29 mouse cellular contexts compared by ENCODE assay signal in genomic region chr1:91204221-91204765, GRCm38 (mm10). TPM values are rescaled to one million over a fixed set of nuclear protein-coding genes. Genes with fewer than 3 reads are reported as not detected.
A peak's percentile ranks its signal among the peaks of the same experiment; 100 is the strongest.
DNase-seq lines count a peak whose midpoint lies in the region; ATAC-seq and TF ChIP-seq lines count a peak whose summit lies in the region.
"Had no signal": no experiment of that assay in that cellular context is flagged by ENCODE, and none has a peak within 500 bp of the region (broad histone marks: within the 10 kb centered on the region; RNA-seq: fewer than 3 reads in every experiment).

No protein-coding gene starts in this region.

- 81% methylated on average over 5 of the region's 5 CpGs for WGBS in midbrain, embryonic 10.5 days
- WGBS in midbrain, embryonic 14.5 days, result 87% methylated on average over 5 of the region's 5 CpGs

- TF ChIP-seq POLR2A in cortical plate, adult 2 months (IDR thresholded peaks at IDR 0.05; ENCODE audit: extremely low read depth, insufficient read depth, low read length), result no peak

- H3K27me3 ChIP-seq in midbrain, embryonic 10.5 days (ENCODE audit: low read depth, poor library complexity, severe bottlenecking), result no peaks in the 10 kb centered on the region
- H3K27me3 ChIP-seq in midbrain, embryonic 14.5 days (ENCODE audit: control insufficient read depth, insufficient read depth, low read length), result no peaks in the 10 kb centered on the region
- H3K27me3 ChIP-seq: CH12.LX; forebrain, embryonic 13.5 days; heart, embryonic 12.5 days; heart, embryonic 15.5 days; hindbrain, embryonic 13.5 days; Patski had no signal

- no peak overlapping the region for H3K9ac ChIP-seq in midbrain, embryonic 14.5 days (replicated peaks; ENCODE audit: low read length)
- H3K9ac ChIP-seq: forebrain, embryonic 13.5 days; heart, embryonic 12.5 days; heart, embryonic 15.5 days; hindbrain, embryonic 13.5 days had no signal

- no peak for DNase-seq in gastrocnemius, adult 2 months
- no peak for DNase-seq in gastrocnemius, postnatal 36 days
- DNase-seq in midbrain, embryonic 10.5 days (ENCODE audit: low spot score), result no peak
- no peak for DNase-seq in midbrain, embryonic 14.5 days
- no peak for DNase-seq in heart, adult 18-20 months
- no peak for DNase-seq in urinary bladder, postnatal 25 days (ENCODE audit: low spot score)
- DNase-seq: adrenal gland, postnatal 14 days; B cell, adult 2 months; cerebellum, adult 11-12 months; cerebellum, adult 8-10 months; cerebellum, postnatal 10 days; cerebellum, postnatal 36 days; gastrocnemius, postnatal 10 days; heart, adult 11 months; heart, postnatal 10 days; heart, postnatal 36 days had no signal

- TF ChIP-seq CTCF in gastrocnemius, adult 2 months (IDR thresholded peaks at IDR 0.05), result no peak
- TF ChIP-seq CTCF in cortical plate, adult 2 months (IDR thresholded peaks at IDR 0.05; ENCODE audit: extremely low read depth, insufficient read depth, low read length), result no peak

- no peaks in the 10 kb centered on the region for H3K4me1 ChIP-seq in midbrain, embryonic 10.5 days
- no peaks in the 10 kb centered on the region for H3K4me1 ChIP-seq in midbrain, embryonic 14.5 days (ENCODE audit: control insufficient read depth, insufficient read depth, low read length)
- peaks cover 35% of the 10 kb centered on the region for H3K4me1 ChIP-seq in cortical plate, adult 2 months (ENCODE audit: control insufficient read depth, insufficient read depth, low read length)

- H3K36me3 ChIP-seq in midbrain, embryonic 10.5 days, result no peaks in the 10 kb centered on the region
- H3K36me3 ChIP-seq in midbrain, embryonic 14.5 days (ENCODE audit: control insufficient read depth, insufficient read depth, low read length), result no peaks in the 10 kb centered on the region
- H3K36me3 ChIP-seq: forebrain, embryonic 10.5 days; G1E; heart, embryonic 12.5 days; heart, embryonic 15.5 days; hindbrain, embryonic 10.5 days; hindbrain, embryonic 13.5 days had no signal

- no peaks in the 10 kb centered on the region for H3K9me3 ChIP-seq in midbrain, embryonic 10.5 days (replicated peaks)
- H3K9me3 ChIP-seq in midbrain, embryonic 14.5 days (ENCODE audit: control insufficient read depth, low read length), result no peaks in the 10 kb centered on the region
- H3K9me3 ChIP-seq: forebrain, embryonic 10.5 days; forebrain, embryonic 13.5 days; G1E; heart, embryonic 12.5 days; heart, embryonic 15.5 days; hindbrain, embryonic 10.5 days; hindbrain, embryonic 13.5 days had no signal

- no peak overlapping the region for H3K4me3 ChIP-seq in gastrocnemius, adult 2 months
- no peak overlapping the region for H3K4me3 ChIP-seq in midbrain, embryonic 10.5 days
- no peak overlapping the region for H3K4me3 ChIP-seq in midbrain, embryonic 14.5 days (replicated peaks; ENCODE audit: low read depth, low read length)
- H3K4me3 ChIP-seq in cortical plate, adult 2 months (ENCODE audit: insufficient read depth, low read length), result no peak overlapping the region
- H3K4me3 ChIP-seq: forebrain, embryonic 10.5 days; forebrain, embryonic 13.5 days; heart, embryonic 12.5 days; heart, embryonic 15.5 days; hindbrain, embryonic 10.5 days; hindbrain, embryonic 13.5 days had no signal

- no peak overlapping the region for H3K4me2 ChIP-seq in midbrain, embryonic 14.5 days (ENCODE audit: low read length)
- H3K4me2 ChIP-seq: forebrain, embryonic 13.5 days; heart, embryonic 12.5 days; heart, embryonic 15.5 days; hindbrain, embryonic 13.5 days had no signal

- H3K27ac ChIP-seq in gastrocnemius, adult 2 months, result peak overlapping the region; percentile 40; the same call in 1 of the 2 replicates
- 0 out of 2 replicates have a peak overlapping the region, but pooled peaks have one; percentile 28 for H3K27ac ChIP-seq in midbrain, embryonic 10.5 days (replicated peaks)
- no peak overlapping the region for H3K27ac ChIP-seq in midbrain, embryonic 14.5 days (replicated peaks; ENCODE audit: low read depth, low read length)
- H3K27ac ChIP-seq in cortical plate, adult 2 months (ENCODE audit: insufficient read depth, low read length), result peak overlapping the region; percentile 79
- H3K27ac ChIP-seq: forebrain, embryonic 10.5 days; forebrain, embryonic 13.5 days; heart, embryonic 15.5 days; hindbrain, embryonic 10.5 days; hindbrain, embryonic 13.5 days had no signal

- intact Hi-C loops in gastrocnemius, adult 2 months (cut with DNase I), result no loop called here
- intact Hi-C loops in gastrocnemius, postnatal 36 days (cut with DNase I), result no loop called here

- no peak for ATAC-seq in midbrain, embryonic 14.5 days (ENCODE audit: low FRiP score, low TSS enrichment)
- ATAC-seq: forebrain, embryonic 13.5 days; forebrain, embryonic 16.5 days; hindbrain, embryonic 16.5 days; Patski had no signal

RNA-seq across cellular contexts. Expression of gene Ramp1, which starts 24.7 kb away (rescaled TPM):
- 10 to 100 TPM; 19.0 to 29.3 TPM for total RNA-seq in gastrocnemius, adult 2 months (2021)
- total RNA-seq in gastrocnemius, postnatal 36 days (2021), result 10 to 100 TPM; 21.1 to 23.7 TPM
- polyA plus RNA-seq in midbrain, embryonic 10.5 days (2016; fragmentation: Nextera tagmentation; extraction: Ambion mirVana), result 0.47 and 0.48 TPM in 2 replicates
- 2.6 and 7.4 TPM in 2 replicates for polyA plus RNA-seq in midbrain, embryonic 14.5 days (2014; fragmentation: Nextera tagmentation; extraction: Ambion mirVana)
- 76.5 and 76.6 TPM in 2 replicates for polyA plus RNA-seq in cortical plate, adult 2 months (2012; rRNA removed)
- total RNA-seq in heart, adult 18-20 months (2021), result 1 to 10 TPM; 7.3 to 7.8 TPM
- total RNA-seq: CH12.LX had no signal
- polyA plus RNA-seq: Patski had no signal

RNA-seq across cellular contexts. Expression of gene Ube2f, which starts 45.8 kb away (rescaled TPM):
- total RNA-seq in gastrocnemius, adult 2 months (2021), result 10 to 100 TPM; 52.1 to 61.6 TPM
- 10 to 100 TPM; 56.1 to 58.7 TPM for total RNA-seq in gastrocnemius, postnatal 36 days (2021)
- polyA plus RNA-seq in midbrain, embryonic 10.5 days (2016; fragmentation: Nextera tagmentation; extraction: Ambion mirVana), result 87.8 and 92.1 TPM in 2 replicates
- polyA plus RNA-seq in midbrain, embryonic 14.5 days (2014; fragmentation: Nextera tagmentation; extraction: Ambion mirVana), result 67.5 and 75.2 TPM in 2 replicates
- 60.0 and 65.7 TPM in 2 replicates for polyA plus RNA-seq in cortical plate, adult 2 months (2012; rRNA removed)
- 10 to 100 TPM; 42.9 to 53.6 TPM for total RNA-seq in heart, adult 18-20 months (2021)

RNA-seq across cellular contexts. Expression of gene Rbm44, which starts 59.4 kb away (rescaled TPM):
- not detected for total RNA-seq in gastrocnemius, adult 2 months (2021)
- not detected for total RNA-seq in gastrocnemius, postnatal 36 days (2021)
- 0.36 and 0.51 TPM in 2 replicates for polyA plus RNA-seq in midbrain, embryonic 10.5 days (2016; fragmentation: Nextera tagmentation; extraction: Ambion mirVana)
- polyA plus RNA-seq in midbrain, embryonic 14.5 days (2014; fragmentation: Nextera tagmentation; extraction: Ambion mirVana), result 0.57 TPM in 1 of 2 replicates, not detected in the other
- 0.04 TPM in 1 of 2 replicates, not detected in the other for polyA plus RNA-seq in cortical plate, adult 2 months (2012; rRNA removed)
- not detected for total RNA-seq in heart, adult 18-20 months (2021)
- total RNA-seq: adrenal gland, adult 18-20 months; adrenal gland, postnatal 14 days; heart, postnatal 36 days had no signal
- polyA plus RNA-seq: G1E had no signal
